Mouse (Mus musculus) mature B cell (primary cell): ENCODE results near the gene Cetn4.

Experiments used
- in situ Hi-C: fragments of 300-500 bp; cut with MboI; formaldehyde crosslinking; loops from 2 replicates; pipeline ENCODE4 v1.14.3; 2019

Cetn4 gene

DNA sequence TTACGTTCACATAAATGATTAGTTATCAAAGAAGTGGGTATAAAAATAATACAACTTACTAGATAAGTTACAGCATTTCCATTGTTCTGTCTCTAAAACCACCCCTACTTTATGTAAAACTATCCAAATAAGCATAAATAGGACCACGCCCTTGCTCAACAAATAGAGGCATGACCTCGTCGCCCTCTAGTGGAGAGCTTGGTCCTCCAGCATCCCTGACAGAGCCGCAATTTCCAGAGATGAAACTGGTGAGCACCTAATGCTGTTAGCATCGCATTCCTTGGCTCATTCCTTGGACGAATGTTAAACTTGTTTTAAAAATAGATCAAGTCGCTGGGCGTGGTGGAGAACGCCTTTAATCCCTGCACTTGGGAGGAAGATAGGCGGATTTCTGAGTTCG is 9.8 kb downstream of the Cetn4 start:
- in situ Hi-C loops: no loop called here

DNA sequence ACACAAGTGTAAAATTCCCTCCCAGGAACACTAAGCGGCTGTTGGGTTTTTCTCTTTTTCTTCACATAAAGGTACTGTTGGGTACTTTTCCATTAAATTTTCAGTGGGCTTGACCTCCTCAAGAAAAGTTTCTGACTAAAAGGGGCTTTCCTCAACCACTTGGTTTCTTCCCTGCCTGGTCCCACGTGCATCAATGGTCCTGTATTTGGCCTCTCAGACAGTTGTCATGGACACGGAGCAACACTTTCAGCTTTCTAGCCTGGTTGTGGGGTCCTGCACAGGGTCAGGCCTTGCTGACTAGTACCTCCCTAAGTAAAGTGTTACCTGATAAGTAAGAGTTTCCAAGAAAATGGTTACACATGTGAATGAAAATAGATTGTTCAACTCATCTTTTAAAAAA is 13.0 kb downstream of the Cetn4 start:
- in situ Hi-C loops: no loop called here

DNA sequence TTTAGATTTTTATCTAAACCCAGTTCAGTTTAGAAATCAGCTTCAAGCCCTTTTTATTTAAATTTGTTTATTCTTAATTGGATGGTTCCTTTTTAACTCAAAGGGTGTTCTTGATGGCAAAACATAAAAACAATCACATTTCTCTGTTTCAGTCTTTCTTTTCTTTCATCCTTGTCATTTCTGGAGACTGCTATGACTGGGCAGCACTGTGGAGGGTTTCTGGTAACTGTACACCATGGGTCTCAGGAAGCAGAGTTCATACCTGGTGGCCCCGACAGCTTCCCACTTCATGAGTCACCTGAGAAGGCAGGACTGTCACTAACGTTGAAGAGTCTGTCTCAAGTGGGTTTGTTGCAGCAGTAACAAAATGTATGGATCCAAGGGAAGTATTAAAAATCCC is 19.9 kb downstream of the Cetn4 start:
- in situ Hi-C loops: no loop called here

DNA sequence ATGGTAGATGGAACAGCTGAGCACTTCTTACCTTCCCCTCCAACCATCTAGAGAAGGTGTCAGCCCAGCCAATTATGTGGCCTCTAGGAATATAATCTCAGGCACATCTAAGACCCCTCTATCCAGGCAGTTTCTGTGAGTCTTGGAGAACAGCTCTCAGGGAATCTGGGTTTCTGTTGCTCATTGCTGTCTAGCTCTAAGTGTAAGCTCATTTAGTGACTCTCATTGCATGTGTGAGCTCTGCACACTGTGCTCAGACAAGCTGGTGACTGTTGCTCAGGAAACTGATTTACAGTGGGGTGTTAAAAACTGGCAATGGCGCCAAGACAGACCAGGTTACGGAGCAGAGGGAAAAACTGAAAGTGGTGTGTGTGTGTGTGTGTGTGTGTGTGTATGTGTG is 20.6 kb downstream of the Cetn4 start:
- in situ Hi-C loops: no loop called here

DNA sequence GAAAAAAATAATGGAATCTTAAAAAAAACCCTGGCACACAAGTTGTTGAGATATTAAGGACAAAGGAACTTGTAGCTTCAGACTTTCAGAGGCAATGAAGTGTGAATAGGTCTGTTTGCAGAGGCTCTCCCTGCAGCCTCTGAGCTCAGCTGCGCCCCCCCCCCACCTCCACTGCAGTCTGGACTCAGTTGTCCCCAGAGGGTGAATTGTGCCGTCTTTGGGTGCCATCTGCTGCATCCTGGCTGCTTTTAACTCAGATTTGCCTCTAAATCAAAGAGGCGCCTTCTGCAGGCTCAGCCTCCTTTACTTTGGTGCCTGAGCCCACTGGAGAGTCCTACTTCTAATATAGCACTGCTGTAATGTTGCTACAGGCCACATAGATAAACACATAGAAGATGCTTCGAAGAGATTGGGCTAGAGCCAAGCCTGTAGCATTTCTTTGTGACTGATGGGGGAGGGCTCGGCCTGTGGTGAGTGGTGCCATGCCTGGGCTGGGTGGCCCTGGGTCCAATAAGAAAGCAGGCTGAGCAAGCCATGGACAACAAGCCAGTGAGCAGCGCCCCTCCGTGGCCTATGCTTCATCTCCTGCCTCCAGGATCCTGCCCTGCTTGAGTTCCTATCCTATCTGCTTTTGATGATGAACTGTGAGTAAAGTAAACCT is 21.5 kb downstream of the Cetn4 start:
- in situ Hi-C loops: no loop called here

DNA sequence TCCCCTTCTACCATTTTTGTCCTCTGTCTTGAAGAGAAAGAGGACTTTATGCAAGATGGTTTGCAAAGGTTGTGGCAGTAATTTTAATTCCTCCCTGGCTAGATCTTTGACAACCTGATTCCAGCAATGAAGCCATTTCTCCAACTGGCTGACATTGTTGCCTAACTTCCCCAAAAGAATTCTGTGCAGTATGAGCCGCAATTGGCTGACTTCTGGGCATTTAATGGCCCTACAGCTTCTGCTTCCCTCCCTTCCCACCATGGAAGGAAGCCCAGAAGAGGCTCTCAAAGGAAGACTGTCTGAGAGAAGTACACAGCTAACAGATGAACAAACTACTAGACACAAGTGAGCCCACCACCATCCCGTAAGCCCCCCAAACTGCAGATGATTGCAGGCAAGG is 23.3 kb downstream of the Cetn4 start:
- in situ Hi-C loops: no loop called here

DNA sequence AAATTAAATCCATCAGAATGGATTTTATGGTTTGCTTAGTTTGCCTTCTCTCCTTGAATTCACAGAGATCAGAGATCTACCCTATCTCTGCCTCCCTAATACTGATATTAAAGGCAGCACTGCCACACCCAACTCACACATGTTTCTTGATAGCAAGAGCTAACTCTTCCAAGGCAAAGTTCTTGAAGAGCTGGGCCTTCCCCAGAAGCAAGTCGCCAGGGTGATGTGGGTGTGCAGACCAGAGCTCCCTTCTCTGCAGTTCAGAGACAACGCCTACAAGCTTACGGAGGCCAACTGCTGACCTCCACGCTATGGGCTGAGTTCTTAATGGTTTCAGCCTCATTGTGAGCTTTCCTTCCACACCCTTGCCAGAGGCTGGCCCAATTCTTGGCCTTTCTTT is 29.3 kb downstream of the Cetn4 start:
- in situ Hi-C loops: no loop called here

DNA sequence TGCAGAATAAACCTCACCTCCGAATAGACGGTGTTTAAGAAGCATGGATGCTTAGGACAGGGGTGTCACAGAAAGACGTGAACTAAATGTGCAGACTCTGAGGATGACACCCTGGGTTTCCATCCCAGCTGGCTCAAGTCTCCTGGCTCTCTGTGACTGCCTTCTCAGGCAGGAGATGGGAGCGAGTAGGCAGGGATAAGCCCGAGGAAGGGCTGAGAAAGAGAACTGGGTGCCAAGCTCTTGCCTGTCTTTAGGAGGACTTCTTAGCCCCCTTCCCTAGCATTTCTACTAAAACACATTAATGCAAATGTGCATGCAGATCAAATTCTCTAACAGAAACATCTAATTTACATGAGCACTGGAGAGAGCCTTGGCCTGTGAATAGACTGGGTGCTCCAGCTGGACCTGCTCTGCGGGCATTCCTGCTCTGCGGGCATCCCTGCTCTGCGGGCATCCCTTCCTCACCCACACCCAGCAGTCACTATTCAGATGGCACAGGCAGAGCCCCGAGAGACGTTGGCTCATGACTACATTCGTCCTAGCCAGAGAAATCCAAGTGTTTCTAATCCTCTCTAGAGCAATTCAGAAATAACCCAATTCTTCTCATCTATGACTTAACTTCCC is 30.1 kb downstream of the Cetn4 start:
- in situ Hi-C loops: no loop called here

DNA sequence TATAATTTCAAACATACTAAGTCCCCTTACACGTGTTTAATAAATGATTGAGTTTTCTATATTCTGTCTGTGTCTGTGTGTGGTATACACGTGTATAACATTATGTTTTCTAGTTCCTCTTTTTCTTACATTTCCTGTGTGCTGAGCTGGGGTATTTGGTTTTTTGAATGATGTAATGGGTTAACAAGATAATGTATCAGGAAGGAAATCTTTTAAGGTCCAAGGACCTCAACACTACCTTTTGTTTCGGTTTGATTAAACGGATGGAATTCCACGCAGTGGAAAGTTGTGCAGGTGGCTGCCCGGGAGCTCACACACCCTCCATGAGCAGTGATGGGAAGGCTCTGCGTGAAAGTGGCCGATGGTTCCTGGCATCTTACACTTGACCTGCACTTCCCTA is 31.6 kb downstream of the Cetn4 start:
- in situ Hi-C loops: no loop called here

DNA sequence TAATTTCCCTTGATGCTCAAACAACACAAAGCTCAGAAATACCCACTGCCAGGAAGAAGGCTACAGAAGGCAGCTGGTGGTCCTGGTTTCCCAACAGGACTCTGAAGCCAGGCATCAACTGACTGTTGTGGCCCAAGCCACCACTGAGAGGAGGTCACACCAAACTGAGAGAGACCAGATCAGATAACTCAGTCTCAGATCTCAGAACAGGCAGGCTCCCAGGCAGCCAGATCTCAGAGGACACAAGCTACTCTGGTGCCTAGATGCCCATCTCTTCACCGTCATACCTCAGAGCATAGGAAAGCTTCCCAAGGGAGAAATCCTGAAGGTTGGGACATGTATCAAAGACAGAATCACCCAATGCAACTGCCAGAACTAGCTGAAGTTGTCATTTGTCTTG is 32.3 kb downstream of the Cetn4 start:
- in situ Hi-C loops: no loop called here

DNA sequence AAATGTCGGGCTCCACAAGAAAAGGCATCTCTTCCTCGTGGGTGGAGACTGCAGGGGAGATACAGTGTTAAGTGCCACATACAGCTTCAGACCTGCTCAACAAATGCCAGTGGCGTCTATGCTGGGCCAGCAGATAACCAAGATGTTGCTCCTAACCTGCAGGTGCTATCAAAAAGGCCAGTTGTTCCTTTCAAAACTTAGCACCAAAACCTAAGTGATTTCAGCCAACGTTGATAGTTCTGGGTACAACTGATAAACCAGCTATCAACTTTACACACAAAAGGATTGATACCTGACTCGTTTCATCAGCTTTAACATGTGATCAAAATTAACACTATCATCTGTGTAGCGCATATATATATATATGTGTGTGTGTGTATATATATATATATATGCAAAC is 37.8 kb downstream of the Cetn4 start:
- in situ Hi-C loops: no loop called here

DNA sequence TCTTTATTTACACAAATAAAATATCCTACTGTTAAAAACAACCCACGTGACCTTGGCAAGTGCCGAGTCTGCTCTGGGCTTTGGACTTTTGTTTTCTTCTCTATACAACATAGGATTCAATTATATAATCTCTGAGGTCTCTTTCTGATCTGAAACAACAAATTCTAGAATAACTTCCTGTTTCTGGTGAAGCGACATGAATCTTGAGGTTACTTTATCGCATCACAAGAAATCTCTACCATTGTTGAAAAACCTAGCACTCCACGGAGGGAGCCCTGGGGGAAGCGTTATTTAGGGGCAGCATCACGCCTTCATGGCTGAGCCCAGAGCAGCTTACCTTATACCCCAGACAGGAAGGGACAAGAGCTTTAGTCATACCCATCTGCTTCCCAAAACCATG is 39.4 kb downstream of the Cetn4 start:
- in situ Hi-C loops: no loop called here

DNA sequence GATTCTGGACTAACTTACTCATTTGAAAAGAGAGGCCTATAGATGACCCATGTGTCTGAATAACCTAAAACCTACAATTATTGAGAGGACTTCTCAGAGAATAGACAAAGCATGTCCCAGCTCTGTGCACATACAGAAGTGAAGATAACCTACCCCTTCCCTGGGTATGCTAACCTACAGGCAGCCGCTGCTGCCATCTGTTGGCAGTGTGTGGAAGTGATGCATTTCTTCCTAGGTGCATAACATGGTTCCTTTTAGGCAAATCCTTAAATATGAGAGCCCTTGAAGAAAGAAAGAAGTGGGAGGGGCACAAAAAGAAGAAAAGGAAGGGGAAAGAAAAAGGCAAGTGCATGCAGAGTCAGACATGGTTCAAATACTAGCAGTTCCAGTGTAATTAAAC is 41.3 kb downstream of the Cetn4 start:
- in situ Hi-C loops: no loop called here

DNA sequence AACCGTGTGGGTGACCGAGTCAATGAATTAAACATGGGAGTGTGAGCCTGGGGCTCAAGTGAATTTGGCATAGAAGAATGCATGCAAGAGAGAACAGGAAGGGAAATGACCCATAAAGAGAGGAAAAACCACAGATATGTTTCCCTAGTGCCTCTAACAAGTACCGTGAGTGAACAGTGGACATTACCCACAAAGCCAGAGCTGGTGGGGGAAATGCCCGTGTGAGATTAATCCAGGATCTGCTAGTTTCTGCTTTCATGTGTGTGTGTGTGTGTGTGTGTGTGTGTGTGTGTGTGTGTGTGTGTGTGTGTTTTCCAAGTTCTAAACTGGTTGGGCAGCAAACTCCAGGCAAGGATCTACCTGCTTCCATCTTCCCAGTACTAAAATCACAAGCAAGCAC is 42.6 kb downstream of the Cetn4 start:
- in situ Hi-C loops: no loop called here

DNA sequence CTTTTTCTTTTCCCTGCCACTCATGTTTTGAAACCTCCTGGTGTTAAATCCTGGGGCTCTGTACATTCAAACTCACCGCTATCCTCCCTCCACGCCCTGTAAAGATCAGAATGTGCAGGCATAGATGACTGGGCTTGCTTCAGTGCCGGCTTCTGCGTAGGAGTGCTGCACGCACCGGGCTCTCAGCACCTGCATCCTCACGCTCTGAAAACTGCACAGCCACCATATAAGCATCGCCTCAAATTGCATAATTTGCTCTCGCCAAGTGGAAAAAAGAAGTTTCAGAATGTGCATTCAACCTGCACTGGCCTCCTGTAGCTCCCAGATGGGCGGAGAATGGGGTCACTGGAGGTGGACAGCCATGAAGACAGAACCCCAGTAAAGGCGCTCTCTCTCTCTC is 44.2 kb downstream of the Cetn4 start:
- in situ Hi-C loops: no loop called here

DNA sequence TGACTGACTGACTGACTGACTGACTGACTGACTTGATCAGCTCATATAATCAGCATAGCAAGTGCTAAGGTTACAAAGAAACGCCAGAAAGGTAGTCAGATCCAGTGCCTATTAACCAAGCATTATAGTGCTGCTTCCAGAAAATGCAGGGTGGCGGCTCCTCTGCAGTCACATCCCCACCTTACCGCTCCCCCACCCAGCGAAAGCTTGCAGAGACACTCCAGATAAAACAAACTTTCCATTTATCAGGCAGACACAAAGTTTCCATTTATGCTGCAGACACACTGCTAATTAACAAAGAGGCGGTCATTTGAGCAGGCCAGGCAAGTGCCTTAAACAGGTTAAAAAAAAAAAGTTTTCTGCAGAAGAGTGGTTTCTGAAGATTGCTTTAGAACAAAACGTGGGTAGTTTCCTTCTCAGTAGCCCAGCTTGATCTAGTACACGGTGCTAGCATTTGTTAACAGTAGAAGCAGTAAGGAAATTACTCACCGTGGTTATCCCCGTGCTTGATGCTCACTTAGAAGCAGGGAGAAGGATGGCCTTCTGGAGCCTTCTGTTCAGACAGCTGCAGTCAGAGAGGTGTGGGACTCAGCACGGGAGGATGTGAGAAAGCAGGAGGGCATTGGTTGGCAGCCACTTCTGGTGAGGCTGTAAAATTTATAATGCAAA is 53.0 kb downstream of the Cetn4 start:
- in situ Hi-C loops: no loop called here

DNA sequence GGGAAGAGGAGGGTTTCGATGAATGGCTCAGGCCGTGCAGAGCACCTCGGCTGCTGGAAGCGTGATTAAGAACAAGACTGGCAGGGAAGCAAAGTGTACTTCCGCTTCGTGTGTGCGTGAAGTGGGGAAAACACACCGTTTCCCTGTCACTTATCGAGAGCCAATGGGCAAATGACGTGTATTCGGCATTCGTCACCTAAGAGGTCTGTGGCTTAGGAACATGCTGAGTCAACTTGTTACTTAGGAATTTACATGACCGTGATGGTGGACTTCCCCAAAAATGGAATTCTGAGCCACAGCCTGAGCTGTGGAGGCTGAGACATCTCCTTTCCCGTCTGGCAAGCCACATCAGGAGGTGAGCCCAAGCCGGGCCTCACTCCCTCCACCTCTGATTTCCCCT is 54.7 kb downstream of the Cetn4 start:
- in situ Hi-C loops: no loop called here
